Mouse (Mus musculus) heart, embryonic 11.5 days (tissue): Measurements from ENCODE around the gene Tnik. TPM values are rescaled to one million over a fixed set of nuclear protein-coding genes. Genes with fewer than 3 reads are reported as not detected.

ENCODE experiments used
- ATAC-seq: fragments of 200-750 bp; cut with Nextera tagmentation; replicated peaks from 2 replicates; pipeline ENCODE4 v1.8.0; 2017; ENCODE audit warnings: moderate library complexity; ENCODE audit not compliant: insufficient number of reproducible peaks, low FRiP score, low TSS enrichment
- H3K27ac ChIP-seq: fragments of 300-500 bp; sonication (generic); 2 replicates; pipeline ENCODE4 v1.5.1; 2014; ENCODE audit warnings: mild to moderate bottlenecking, low read depth, low read length
- H3K27me3 ChIP-seq: fragments of 300-500 bp; sonication (generic); 2 replicates; pipeline ENCODE4 v1.6.1; 2014; ENCODE audit warnings: mild to moderate bottlenecking, low read length, mixed read lengths; ENCODE audit not compliant: control insufficient read depth, insufficient read depth
- H3K36me3 ChIP-seq: fragments of 300-500 bp; sonication (generic); 2 replicates; pipeline ENCODE4 v1.6.1; 2014; ENCODE audit warnings: mild to moderate bottlenecking, low read length, moderate library complexity, mixed read lengths; ENCODE audit not compliant: control insufficient read depth, insufficient read depth
- H3K4me1 ChIP-seq: fragments of 300-500 bp; sonication (generic); 2 replicates; pipeline ENCODE4 v1.6.1; 2014; ENCODE audit warnings: low read length; ENCODE audit not compliant: control insufficient read depth, insufficient read depth
- H3K4me2 ChIP-seq: fragments of 300-500 bp; sonication (generic); 2 replicates; pipeline ENCODE4 v1.6.1; 2014; ENCODE audit warnings: mild to moderate bottlenecking, moderate library complexity
- H3K4me3 ChIP-seq: fragments of 300-500 bp; sonication (generic); 2 replicates; pipeline ENCODE4 v1.5.1; 2014; ENCODE audit warnings: low read depth, low read length
- H3K9ac ChIP-seq: fragments of 300-500 bp; sonication (generic); 2 replicates; pipeline ENCODE4 v1.6.1; 2014; ENCODE audit warnings: mild to moderate bottlenecking, low read depth, low read length, moderate library complexity
- H3K9me3 ChIP-seq: fragments of 300-500 bp; sonication (generic); replicated peaks from 2 replicates; pipeline ENCODE4 v1.6.1; 2016; ENCODE audit warnings: low read length; ENCODE audit not compliant: control insufficient read depth
- WGBS: fragments of 180-500 bp; shearing (Covaris S2); extraction: QIAGEN DNeasy Blood & Tissue Kit; methylation state at CpG from one replicate; pipeline ENCODE4 v1.1.7; 2014; ENCODE audit not compliant: insufficient replicate concordance; 5-methylcytosine and 5-hydroxymethylcytosine counted together
- polyA plus RNA-seq: library from polyadenylated mRNA; unstranded; fragments of >200 nt; fragmentation: Nextera tagmentation; extraction: Ambion mirVana; gene quantifications from 2 replicates; pipeline ENCODE4 v1.2.1, GENCODE M21; 2014

Tnik gene
- polyA plus RNA-seq, 1 experiment from 2014 or later, result 7.6 TPM

DNA sequence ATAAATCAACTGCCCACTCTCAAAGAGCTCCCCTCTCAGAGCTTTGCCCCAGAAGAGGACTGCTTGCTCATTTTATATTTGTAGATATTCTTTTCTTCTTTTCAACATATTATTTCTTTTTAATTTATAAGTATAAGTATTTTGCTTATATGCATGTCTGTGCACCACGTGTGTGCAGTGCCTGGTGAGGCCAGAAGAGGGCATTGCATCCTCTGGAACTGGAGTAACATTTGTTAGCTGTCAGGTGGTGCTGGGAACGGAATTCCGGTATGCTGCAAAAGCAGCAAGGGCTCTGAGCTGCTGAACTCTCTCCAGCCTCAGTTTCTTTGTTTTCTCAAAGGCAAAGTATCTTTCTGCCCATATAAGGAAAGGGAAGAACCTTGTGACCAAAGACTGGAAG, 125.5 kb downstream of the Tnik start:
- Histone ChIP-seq H3K27ac (no peak overlapping the region), H3K9ac (no peak overlapping the region), H3K27me3 (no peaks in the 10 kb centered on the region), H3K9me3 (0 out of 2 replicates have a peak, but pooled peaks cover 2% of the 10 kb centered on the region), H3K36me3 (no peaks in the 10 kb centered on the region), H3K4me1 (no peaks in the 10 kb centered on the region), H3K4me3 (no peak overlapping the region), H3K4me2 (no peak overlapping the region)
- no peak for ATAC-seq
- WGBS, result 80% methylated on average over 3 of the region's 3 CpGs

DNA sequence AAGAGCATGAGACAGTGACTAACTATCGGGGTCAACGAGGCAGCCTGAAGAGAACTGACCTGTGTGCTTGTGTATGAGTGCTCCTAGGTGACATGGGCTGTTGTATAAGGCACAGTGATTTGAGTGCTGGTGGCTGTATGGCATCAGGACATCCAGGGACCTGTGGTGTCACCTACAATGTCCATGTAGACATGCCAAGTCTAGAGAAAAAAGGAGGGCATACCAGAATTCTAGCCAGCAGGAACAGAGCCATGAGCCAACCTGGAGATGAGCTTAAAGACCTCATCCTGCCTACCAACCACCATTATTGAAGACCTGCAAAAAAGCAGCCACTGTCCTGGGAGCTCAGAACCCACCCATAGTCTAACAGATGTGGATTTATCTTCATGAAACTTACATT, 127.2 kb downstream of the Tnik start:
- H3K27ac ChIP-seq, result no peak overlapping the region
- ATAC-seq, result no peak
- H3K9me3 ChIP-seq, result 0 out of 2 replicates have a peak, but pooled peaks cover 2% of the 10 kb centered on the region
- no peak overlapping the region for H3K9ac ChIP-seq
- H3K4me1 ChIP-seq, result no peaks in the 10 kb centered on the region
- H3K4me3 ChIP-seq, result no peak overlapping the region
- no peaks in the 10 kb centered on the region for H3K27me3 ChIP-seq
- H3K36me3 ChIP-seq, result no peaks in the 10 kb centered on the region
- WGBS, result 91% methylated on average over 2 of the region's 2 CpGs
- H3K4me2 ChIP-seq, result no peak overlapping the region

GRCm38 (mm10) chr3:28392542-28392941, 129.5 kb downstream of the Tnik start:
- Histone ChIP-seq H3K9me3 (0 out of 2 replicates have a peak, but pooled peaks cover 2% of the 10 kb centered on the region), H3K4me1 (no peaks in the 10 kb centered on the region), H3K4me3 (no peak overlapping the region), H3K9ac (no peak overlapping the region), H3K4me2 (no peak overlapping the region), H3K27me3 (no peaks in the 10 kb centered on the region), H3K27ac (no peak overlapping the region), H3K36me3 (no peaks in the 10 kb centered on the region)
- ATAC-seq, result no peak

DNA sequence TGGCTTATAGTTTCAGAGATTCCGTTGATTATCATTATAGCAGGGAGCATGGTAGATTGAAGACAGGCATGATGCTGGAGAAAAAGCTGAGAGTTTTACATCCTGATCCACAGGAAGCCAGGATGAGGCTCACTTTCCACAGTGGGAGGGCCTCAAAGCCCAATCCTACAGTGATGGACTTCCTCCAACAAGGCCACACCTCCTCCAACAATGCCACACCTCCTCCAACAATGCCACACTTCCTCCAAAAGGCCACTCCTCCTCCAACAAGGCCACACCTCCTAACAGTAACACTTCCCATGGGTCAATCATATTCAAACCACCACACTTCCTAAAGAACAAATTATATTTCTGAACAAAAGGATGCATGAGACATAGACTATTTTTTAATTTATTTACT, 135.8 kb downstream of the Tnik start:
- Histone ChIP-seq H3K27me3 (no peaks in the 10 kb centered on the region), H3K36me3 (no peaks in the 10 kb centered on the region), H3K4me1 (no peaks in the 10 kb centered on the region; the same call in 1 of the 2 replicates), H3K9me3 (no peaks in the 10 kb centered on the region), H3K27ac (no peak overlapping the region), H3K4me3 (no peak overlapping the region), H3K9ac (no peak overlapping the region), H3K4me2 (no peak overlapping the region)
- no peak for ATAC-seq
- 100% methylated on average over 1 of the region's 1 CpGs for WGBS

- Histone ChIP-seq H3K9ac (no peak overlapping the region), H3K4me3 (no peak overlapping the region), H3K4me2 (no peak overlapping the region), H3K27me3 (no peaks in the 10 kb centered on the region), H3K36me3 (no peaks in the 10 kb centered on the region), H3K4me1 (no peaks in the 10 kb centered on the region; the same call in 1 of the 2 replicates), H3K9me3 (no peaks in the 10 kb centered on the region), H3K27ac (peak overlapping the region; percentile 29; the same call in 1 of the 2 replicates)
- no peak for ATAC-seq
- WGBS, result 52% methylated on average over 9 of the region's 9 CpGs
Measured at GRCm38 (mm10) chr3:28399593-28400216, 136.7 kb downstream of the Tnik start.

GRCm38 (mm10) chr3:28401335-28401734, 138.3 kb downstream of the Tnik start:
- H3K36me3 ChIP-seq, result no peaks in the 10 kb centered on the region
- no peak overlapping the region for H3K4me2 ChIP-seq
- H3K4me3 ChIP-seq, result no peak overlapping the region
- no peaks in the 10 kb centered on the region for H3K9me3 ChIP-seq
- H3K9ac ChIP-seq, result no peak overlapping the region
- no peaks in the 10 kb centered on the region for H3K27me3 ChIP-seq
- no peak for ATAC-seq
- 64% methylated on average over 9 of the region's 9 CpGs for WGBS
- no peaks in the 10 kb centered on the region; the same call in 1 of the 2 replicates for H3K4me1 ChIP-seq
- H3K27ac ChIP-seq, result no peak overlapping the region

DNA sequence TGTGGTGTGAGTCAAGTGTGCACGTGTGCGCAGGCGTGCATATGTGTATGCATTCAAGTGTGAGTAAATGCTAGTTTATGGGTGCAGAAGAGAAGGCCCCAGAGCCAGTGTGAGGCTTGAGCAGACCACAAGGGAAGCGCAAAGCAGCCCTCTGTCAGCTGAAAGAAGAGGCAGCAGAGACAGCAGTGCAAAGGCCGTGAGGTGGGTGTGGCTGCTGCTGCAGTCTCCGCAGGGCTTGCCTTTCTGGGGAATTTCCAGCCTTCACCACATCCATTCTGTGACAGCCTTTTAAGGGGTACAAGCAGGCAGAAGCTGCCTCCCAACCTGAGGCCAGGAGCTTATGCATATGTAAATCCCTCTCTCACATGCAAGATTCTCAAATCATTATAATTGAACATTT, 139.2 kb downstream of the Tnik start:
- no peak overlapping the region for H3K4me3 ChIP-seq
- H3K27me3 ChIP-seq, result no peaks in the 10 kb centered on the region
- WGBS, result 59% methylated on average over 6 of the region's 6 CpGs
- no peak for ATAC-seq
- H3K4me1 ChIP-seq, result no peaks in the 10 kb centered on the region; the same call in 1 of the 2 replicates
- no peaks in the 10 kb centered on the region for H3K9me3 ChIP-seq
- H3K9ac ChIP-seq, result no peak overlapping the region
- H3K4me2 ChIP-seq, result no peak overlapping the region
- H3K36me3 ChIP-seq, result no peaks in the 10 kb centered on the region
- H3K27ac ChIP-seq, result no peak overlapping the region

DNA sequence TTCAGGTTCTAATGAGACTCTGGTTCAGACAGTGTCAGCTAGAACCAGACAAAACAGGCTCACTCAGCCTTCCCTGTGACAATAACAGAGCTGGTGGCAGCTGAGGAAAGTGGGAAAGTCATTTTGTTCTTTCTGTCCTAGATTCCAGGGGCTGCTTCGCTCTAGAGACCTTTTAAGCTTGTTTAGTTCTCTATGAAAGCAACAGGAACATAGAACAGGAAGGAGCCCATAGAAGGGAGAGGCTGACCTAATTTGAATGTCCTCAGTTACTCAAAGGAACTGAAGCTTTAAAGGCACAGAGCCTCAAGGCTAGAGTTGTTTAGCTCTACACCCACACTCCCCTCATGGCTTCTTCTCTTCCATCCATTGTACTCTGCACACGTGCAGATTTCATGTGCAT, 142.4 kb downstream of the Tnik start:
- Histone ChIP-seq H3K9me3 (no peaks in the 10 kb centered on the region), H3K4me1 (no peaks in the 10 kb centered on the region), H3K27me3 (no peaks in the 10 kb centered on the region), H3K4me2 (no peak overlapping the region), H3K9ac (no peak overlapping the region), H3K4me3 (no peak overlapping the region), H3K27ac (no peak overlapping the region), H3K36me3 (no peaks in the 10 kb centered on the region)
- no peak for ATAC-seq
- WGBS, result 74% methylated on average over 2 of the region's 2 CpGs

GRCm38 (mm10) chr3:28408859-28409459, 145.9 kb downstream of the Tnik start:
- Histone ChIP-seq H3K27ac (no peak overlapping the region), H3K36me3 (no peaks in the 10 kb centered on the region)
- ATAC-seq, result peak; percentile 67; the same call in 1 of the 2 replicates

More at GRCm38 (mm10) chr3:28408859-28409459, 145.9 kb downstream of the Tnik start:
- H3K9ac ChIP-seq, result no peak overlapping the region
- H3K27me3 ChIP-seq, result no peaks in the 10 kb centered on the region
- WGBS, result 47% methylated on average over 12 of the region's 12 CpGs
- no peak overlapping the region for H3K4me2 ChIP-seq
- H3K4me1 ChIP-seq, result no peaks in the 10 kb centered on the region
- H3K9me3 ChIP-seq, result no peaks in the 10 kb centered on the region
- no peak overlapping the region for H3K4me3 ChIP-seq
